Mouse (Mus musculus): ENCODE measurements around the gene Grifin. TPM values are rescaled to one million over a fixed set of nuclear protein-coding genes. Genes with fewer than 3 reads are reported as not detected.

The Grifin gene
- not detected for total RNA-seq (2021)

- intact Hi-C loops (cut with DNase I): loop anchor here (5.0 kb wide), 1 partner anchor 97 kb away; no protein-coding TSS in a partner anchor
- DNase-seq: no peak
Measured at GRCm38 (mm10) chr5:140564896-140565295, at the start of gene Grifin. Grifin (minus strand) TSS chr5:140565071.

- intact Hi-C loops (cut with DNase I): no loop called here
- no peak for DNase-seq
Measured at GRCm38 (mm10) chr5:140614141-140614540, 49.3 kb upstream of the Grifin start.

GRCm38 (mm10) chr5:140612191-140612590 lies 47.3 kb upstream of the Grifin start:
- DNase-seq: no peak
- intact Hi-C loops (cut with DNase I): no loop called here

GRCm38 (mm10) chr5:140611611-140612185 lies 46.8 kb upstream of the Grifin start:
- intact Hi-C loops (cut with DNase I): no loop called here
- DNase-seq: no peak

GRCm38 (mm10) chr5:140611021-140611583 lies 46.2 kb upstream of the Grifin start:
- intact Hi-C loops (cut with DNase I): no loop called here
- peak; percentile 76 to 77 for DNase-seq

- intact Hi-C loops (cut with DNase I): no loop called here
- peak in 1 of 2 experiments; percentile 61 for DNase-seq
Measured at GRCm38 (mm10) chr5:140610273-140611011, 45.6 kb upstream of the Grifin start.

GRCm38 (mm10) chr5:140609511-140610272 lies 44.8 kb upstream of the Grifin start:
- intact Hi-C loops (cut with DNase I): loop anchor here (2.0 kb wide), 1 partner anchor 41 kb away; no protein-coding TSS in a partner anchor
- DNase-seq: peak in 1 of 2 experiments; percentile 52

GRCm38 (mm10) chr5:140608634-140609015 lies 43.8 kb upstream of the Grifin start:
- no peak for DNase-seq

GRCm38 (mm10) chr5:140607836-140608633 lies 43.2 kb upstream of the Grifin start:
- intact Hi-C loops (cut with DNase I): loop anchor here (2.0 kb wide), 1 partner anchor 39 kb away; no protein-coding TSS in a partner anchor
- DNase-seq: peak in 1 of 2 experiments; percentile 57

More at GRCm38 (mm10) chr5:140608634-140609015, 43.8 kb upstream of the Grifin start:
- intact Hi-C loops (cut with DNase I): loop anchor here (2.0 kb wide), 1 partner anchor 40 kb away; no protein-coding TSS in a partner anchor

- intact Hi-C loops (cut with DNase I): no loop called here
- DNase-seq: peak; percentile 92
Measured at GRCm38 (mm10) chr5:140607001-140607835, 42.3 kb upstream of the Grifin start, which contains the start of gene Lfng. Lfng (plus strand) TSS chr5:140607320.

GRCm38 (mm10) chr5:140606386-140606785 lies 41.5 kb upstream of the Grifin start:
- intact Hi-C loops (cut with DNase I): no loop called here
- no peak for DNase-seq

- no peak for DNase-seq
- intact Hi-C loops (cut with DNase I): no loop called here
Measured at GRCm38 (mm10) chr5:140605228-140605627, 40.4 kb upstream of the Grifin start.

- intact Hi-C loops (cut with DNase I): no loop called here
- no peak for DNase-seq
Measured at GRCm38 (mm10) chr5:140604386-140604785, 39.5 kb upstream of the Grifin start.

GRCm38 (mm10) chr5:140602540-140602939 lies 37.7 kb upstream of the Grifin start:
- intact Hi-C loops (cut with DNase I): no loop called here
- no peak for DNase-seq

- intact Hi-C loops (cut with DNase I): no loop called here
- DNase-seq: no peak
Measured at GRCm38 (mm10) chr5:140601712-140602111, 36.8 kb upstream of the Grifin start.

GRCm38 (mm10) chr5:140599939-140600338 lies 35.1 kb upstream of the Grifin start:
- intact Hi-C loops (cut with DNase I): no loop called here
- DNase-seq: no peak

GRCm38 (mm10) chr5:140597787-140598186 lies 32.9 kb upstream of the Grifin start:
- intact Hi-C loops (cut with DNase I): no loop called here
- no peak for DNase-seq

- intact Hi-C loops (cut with DNase I): no loop called here
- peak; percentile 52 to 54 for DNase-seq
Measured at GRCm38 (mm10) chr5:140596927-140597588, 32.2 kb upstream of the Grifin start.
